Mouse (Mus musculus) hindbrain, embryonic 16.5 days (tissue): ENCODE data around the gene Fxyd1. TPM values are rescaled to one million over a fixed set of nuclear protein-coding genes. Genes with fewer than 3 reads are reported as not detected.

Experiments used
- ATAC-seq: fragments of 200-750 bp; cut with Nextera tagmentation; 2 replicates; pipeline ENCODE4 v1.8.0; 2017; ENCODE audit warnings: moderate TSS enrichment, moderate library complexity
- H3K27ac ChIP-seq: fragments of 300-500 bp; sonication (generic); 2 replicates; pipeline ENCODE4 v1.5.1; 2014; ENCODE audit warnings: low read depth, mild to moderate bottlenecking, control low read depth, low read length, moderate library complexity
- H3K27me3 ChIP-seq: fragments of 300-500 bp; sonication (generic); replicated peaks from 2 replicates; pipeline ENCODE4 v1.6.1; 2014; ENCODE audit warnings: low read length; ENCODE audit not compliant: control insufficient read depth, insufficient read depth
- H3K36me3 ChIP-seq: fragments of 300-500 bp; sonication (generic); 2 replicates; pipeline ENCODE4 v1.6.1; 2014; ENCODE audit warnings: mild to moderate bottlenecking, low read length, moderate library complexity, mixed read lengths; ENCODE audit not compliant: control insufficient read depth, insufficient read depth
- H3K4me1 ChIP-seq: fragments of 300-500 bp; sonication (generic); 2 replicates; pipeline ENCODE4 v1.6.1; 2014; ENCODE audit warnings: low read depth, low read length; ENCODE audit not compliant: control insufficient read depth, insufficient read depth
- H3K4me2 ChIP-seq: fragments of 300-500 bp; sonication (generic); 2 replicates; pipeline ENCODE4 v1.6.1; 2014; ENCODE audit warnings: mild to moderate bottlenecking, low read length, control low read depth, moderate library complexity
- H3K4me3 ChIP-seq: fragments of 300-500 bp; sonication (generic); 2 replicates; pipeline ENCODE4 v1.5.1; 2014; ENCODE audit warnings: mild to moderate bottlenecking, low read length, control low read depth, moderate library complexity
- H3K9ac ChIP-seq: fragments of 300-500 bp; sonication (generic); 2 replicates; pipeline ENCODE4 v1.6.1; 2014; ENCODE audit warnings: low read depth, mild to moderate bottlenecking, control low read depth, low read length, moderate library complexity
- H3K9me3 ChIP-seq: fragments of 300-500 bp; sonication (generic); 2 replicates; pipeline ENCODE4 v1.6.1; 2014; ENCODE audit warnings: mild to moderate bottlenecking, low read length, moderate library complexity; ENCODE audit not compliant: control insufficient read depth
- WGBS: fragments of 180-500 bp; shearing (Covaris S2); extraction: QIAGEN DNeasy Blood & Tissue Kit; methylation state at CpG from one replicate; pipeline ENCODE4 v1.1.7; 2014; 5-methylcytosine and 5-hydroxymethylcytosine counted together
- polyA plus RNA-seq: library from polyadenylated mRNA; unstranded; fragments of >200 nt; fragmentation: Nextera tagmentation; extraction: Ambion mirVana; gene quantifications from 2 replicates; pipeline ENCODE4 v1.2.1, GENCODE M21; 2015

Fxyd1 gene
- polyA plus RNA-seq, 1 experiment from 2014 or later, result 89.9 TPM

DNA sequence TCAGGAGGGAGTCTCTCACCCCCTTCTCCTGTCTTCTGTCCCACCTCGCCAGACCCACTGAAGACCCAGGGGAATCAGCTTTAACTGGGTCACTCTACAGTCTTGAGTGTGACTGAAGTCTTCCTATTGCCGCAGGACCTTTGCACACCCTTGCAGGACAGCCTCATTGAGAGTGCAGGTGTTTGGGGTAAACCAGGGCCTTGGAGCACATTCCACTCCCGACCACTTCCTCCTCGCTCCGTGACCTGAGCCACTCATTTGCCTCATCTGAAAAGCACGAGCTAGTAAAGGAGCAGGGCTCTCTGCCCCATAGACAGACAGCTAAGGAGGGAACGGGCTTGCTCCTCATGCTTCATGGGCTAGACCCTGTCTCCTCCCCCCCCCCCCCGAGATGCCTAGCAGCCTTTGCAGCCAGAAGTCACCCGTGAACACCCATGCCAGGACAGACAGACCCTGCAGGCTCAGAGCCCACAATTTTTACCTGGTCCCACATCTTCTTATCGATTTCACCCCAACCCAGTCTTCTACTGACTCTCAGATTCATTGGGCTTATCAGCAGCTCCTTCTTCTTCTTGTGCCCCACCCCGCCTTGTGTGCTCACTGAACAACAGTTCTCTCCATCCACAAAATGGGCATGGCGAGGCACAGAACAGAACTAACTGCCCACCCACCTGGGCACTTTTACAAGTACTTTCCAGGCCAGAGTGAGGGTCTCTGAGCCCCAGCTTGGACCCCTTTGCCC lies 16.5 kb downstream of the Fxyd1 start:
- Histone ChIP-seq H3K4me1 (no peaks in the 10 kb centered on the region), H3K27ac (no peak overlapping the region), H3K36me3 (no peaks in the 10 kb centered on the region), H3K9me3 (no peaks in the 10 kb centered on the region), H3K27me3 (peaks cover 33% of the 10 kb centered on the region), H3K4me2 (no peak overlapping the region), H3K4me3 (no peak overlapping the region), H3K9ac (no peak overlapping the region)
- no peak for ATAC-seq
- WGBS, result 81% methylated on average over 12 of the region's 12 CpGs

DNA sequence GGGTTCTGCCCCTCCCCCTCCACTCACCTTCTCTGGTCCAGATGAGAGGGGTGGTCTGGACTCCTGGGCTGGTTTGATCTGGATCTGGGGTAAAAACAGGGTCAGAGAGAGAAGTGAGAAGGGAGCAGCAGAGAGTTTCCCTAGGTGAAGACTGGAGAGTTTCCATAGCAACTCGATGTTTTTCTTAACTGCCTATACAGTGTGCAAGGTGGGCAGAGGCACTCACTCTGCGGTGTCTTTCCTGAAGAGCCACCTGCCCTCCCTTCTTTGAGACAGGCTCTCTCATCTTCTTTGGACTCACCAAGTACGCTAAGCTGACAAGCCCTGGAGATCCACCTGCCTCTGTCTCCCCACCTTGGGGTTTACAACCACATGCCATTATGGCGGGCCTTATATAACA lies 18.0 kb downstream of the Fxyd1 start:
- Histone ChIP-seq H3K27me3 (peaks cover 22% of the 10 kb centered on the region), H3K27ac (no peak overlapping the region), H3K4me2 (no peak overlapping the region), H3K9me3 (no peaks in the 10 kb centered on the region), H3K4me1 (no peaks in the 10 kb centered on the region), H3K9ac (no peak overlapping the region), H3K36me3 (no peaks in the 10 kb centered on the region), H3K4me3 (no peak overlapping the region)
- no peak for ATAC-seq
- WGBS, result 87% methylated on average over 4 of the region's 4 CpGs

GRCm38 (mm10) chr7:31037675-31038074 lies 19.3 kb downstream of the Fxyd1 start:
- no peaks in the 10 kb centered on the region for H3K36me3 ChIP-seq
- 78% methylated on average over 2 of the region's 2 CpGs for WGBS

GRCm38 (mm10) chr7:31036917-31037316 lies 20.1 kb downstream of the Fxyd1 start:
- no peak for ATAC-seq
- WGBS, result 89% methylated on average over 7 of the region's 7 CpGs
- Histone ChIP-seq H3K36me3 (no peaks in the 10 kb centered on the region), H3K4me1 (no peaks in the 10 kb centered on the region), H3K9me3 (no peaks in the 10 kb centered on the region), H3K9ac (no peak overlapping the region), H3K4me2 (no peak overlapping the region), H3K4me3 (no peak overlapping the region), H3K27ac (no peak overlapping the region), H3K27me3 (peaks cover 7% of the 10 kb centered on the region)

More at GRCm38 (mm10) chr7:31037675-31038074, 19.3 kb downstream of the Fxyd1 start:
- H3K4me3 ChIP-seq, result no peak overlapping the region
- H3K9me3 ChIP-seq, result no peaks in the 10 kb centered on the region
- no peak overlapping the region for H3K27ac ChIP-seq
- H3K4me1 ChIP-seq, result no peaks in the 10 kb centered on the region
- H3K9ac ChIP-seq, result no peak overlapping the region
- no peak overlapping the region for H3K4me2 ChIP-seq
- H3K27me3 ChIP-seq, result peaks cover 14% of the 10 kb centered on the region
- no peak for ATAC-seq

GRCm38 (mm10) chr7:31035291-31035690 lies 21.7 kb downstream of the Fxyd1 start:
- no peak overlapping the region for H3K4me2 ChIP-seq
- H3K4me3 ChIP-seq, result no peak overlapping the region
- H3K36me3 ChIP-seq, result no peaks in the 10 kb centered on the region
- H3K4me1 ChIP-seq, result no peaks in the 10 kb centered on the region
- H3K9ac ChIP-seq, result no peak overlapping the region
- ATAC-seq, result no peak
- H3K27ac ChIP-seq, result no peak overlapping the region
- WGBS, result 83% methylated on average over 11 of the region's 11 CpGs
- no peaks in the 10 kb centered on the region for H3K9me3 ChIP-seq
- H3K27me3 ChIP-seq, result no peaks in the 10 kb centered on the region

- H3K27me3 ChIP-seq, result no peaks in the 10 kb centered on the region
- ATAC-seq, result no peak
- no peaks in the 10 kb centered on the region for H3K9me3 ChIP-seq
- no peaks in the 10 kb centered on the region for H3K36me3 ChIP-seq
- no peak overlapping the region for H3K27ac ChIP-seq
- H3K4me1 ChIP-seq, result no peaks in the 10 kb centered on the region
- H3K9ac ChIP-seq, result no peak overlapping the region
- H3K4me2 ChIP-seq, result no peak overlapping the region
- no peak overlapping the region for H3K4me3 ChIP-seq
- WGBS, result 58% methylated on average over 11 of the region's 11 CpGs
Observed at GRCm38 (mm10) chr7:31034789-31035188, 22.2 kb downstream of the Fxyd1 start.

DNA sequence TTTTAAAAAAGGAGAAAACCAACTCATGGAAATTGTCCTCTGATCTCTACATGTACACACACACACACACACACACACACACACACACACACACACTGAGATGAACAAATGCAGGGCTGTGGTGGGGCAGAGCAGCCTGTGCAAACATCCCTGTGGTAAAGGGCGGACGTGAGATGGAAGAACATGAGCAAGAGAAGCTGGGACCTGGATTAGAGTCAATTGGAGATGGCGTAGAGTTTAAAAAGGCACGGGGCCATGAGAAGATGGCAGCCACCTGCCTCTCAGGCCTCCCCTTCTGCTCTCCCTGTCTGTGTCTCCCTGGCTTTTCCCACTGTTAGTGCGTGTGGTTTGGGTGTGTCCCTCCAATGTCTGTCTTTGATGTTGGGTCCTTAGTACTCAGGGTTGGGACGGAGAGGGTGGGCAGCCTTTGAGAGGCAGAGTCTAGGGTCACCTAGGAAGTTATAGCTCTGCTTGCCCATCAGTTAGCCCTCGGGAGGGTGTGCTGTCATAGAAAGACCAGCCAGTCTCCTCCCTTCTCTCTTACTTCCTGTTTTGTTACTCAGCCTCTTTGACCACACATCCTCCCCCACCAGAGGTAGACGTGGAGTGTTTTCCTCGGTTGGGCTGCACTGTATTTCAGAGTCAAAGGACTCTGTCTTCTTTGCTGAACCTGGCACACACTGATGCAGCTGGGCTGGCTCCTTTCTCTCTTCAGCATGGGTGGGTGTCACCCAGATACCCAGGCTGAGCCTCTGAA lies 23.4 kb downstream of the Fxyd1 start:
- H3K27me3 ChIP-seq, result no peaks in the 10 kb centered on the region
- no peak overlapping the region for H3K4me3 ChIP-seq
- H3K9me3 ChIP-seq, result no peaks in the 10 kb centered on the region
- ATAC-seq, result no peak
- no peak overlapping the region for H3K9ac ChIP-seq
- no peak overlapping the region for H3K4me2 ChIP-seq
- H3K4me1 ChIP-seq, result no peaks in the 10 kb centered on the region
- no peak overlapping the region for H3K27ac ChIP-seq
- no peaks in the 10 kb centered on the region for H3K36me3 ChIP-seq
- 81% methylated on average over 9 of the region's 9 CpGs for WGBS

- WGBS, result 88% methylated on average over 7 of the region's 7 CpGs
Observed at GRCm38 (mm10) chr7:31031731-31032130, 25.3 kb downstream of the Fxyd1 start.

DNA sequence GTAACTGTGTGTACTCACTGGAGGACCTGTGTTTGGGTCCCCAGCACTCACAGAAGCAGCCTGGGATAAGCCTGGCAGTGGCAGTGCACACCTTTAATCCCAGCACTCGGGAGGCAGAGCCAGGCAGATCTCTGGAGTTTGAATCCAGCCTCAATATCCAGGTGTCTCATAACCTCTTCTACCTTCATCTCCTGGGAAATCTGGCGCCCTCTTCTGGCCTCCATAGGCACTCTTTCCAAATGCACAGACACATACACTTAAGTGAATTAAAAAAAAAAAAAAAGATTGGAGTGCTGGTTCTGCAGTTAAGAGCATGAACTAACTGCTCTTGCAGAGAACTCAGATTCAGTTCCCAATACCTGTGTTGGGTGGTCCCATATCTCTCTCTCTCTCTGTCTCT lies 26.3 kb downstream of the Fxyd1 start:
- Histone ChIP-seq H3K4me2 (no peak overlapping the region), H3K4me3 (no peak overlapping the region), H3K27me3 (no peaks in the 10 kb centered on the region), H3K36me3 (no peaks in the 10 kb centered on the region), H3K9me3 (no peaks in the 10 kb centered on the region), H3K4me1 (no peaks in the 10 kb centered on the region), H3K27ac (no peak overlapping the region), H3K9ac (no peak overlapping the region)
- WGBS, result 71% methylated on average over 2 of the region's 2 CpGs
- ATAC-seq, result no peak

More at GRCm38 (mm10) chr7:31031731-31032130, 25.3 kb downstream of the Fxyd1 start:
- no peak for ATAC-seq
- Histone ChIP-seq H3K27ac (no peak overlapping the region), H3K4me3 (no peak overlapping the region), H3K4me2 (no peak overlapping the region), H3K9ac (no peak overlapping the region), H3K4me1 (no peaks in the 10 kb centered on the region), H3K27me3 (no peaks in the 10 kb centered on the region), H3K36me3 (no peaks in the 10 kb centered on the region), H3K9me3 (no peaks in the 10 kb centered on the region)
